Mouse (Mus musculus) adrenal gland, postnatal 4 days (tissue): Measurements from ENCODE around the gene Cfap43. TPM values are rescaled to one million over a fixed set of nuclear protein-coding genes. Genes with fewer than 3 reads are reported as not detected.

Experiments used
- DNase-seq, 2 experiments: peaks; one replicate each; pipeline ENCODE4 v3.0.0; 2021 to 2022; ENCODE audit warnings: low spot score in 2 of 2, mixed read lengths in 2 of 2
- total RNA-seq, 2 experiments: library from RNA; stranded (reverse); gene quantifications; 2 replicates each; pipeline ENCODE4 v1.2.3; 2021

Cfap43 gene
- total RNA-seq, 2 experiments from 2014 or later: 0.22 to 0.31 TPM

DNA sequence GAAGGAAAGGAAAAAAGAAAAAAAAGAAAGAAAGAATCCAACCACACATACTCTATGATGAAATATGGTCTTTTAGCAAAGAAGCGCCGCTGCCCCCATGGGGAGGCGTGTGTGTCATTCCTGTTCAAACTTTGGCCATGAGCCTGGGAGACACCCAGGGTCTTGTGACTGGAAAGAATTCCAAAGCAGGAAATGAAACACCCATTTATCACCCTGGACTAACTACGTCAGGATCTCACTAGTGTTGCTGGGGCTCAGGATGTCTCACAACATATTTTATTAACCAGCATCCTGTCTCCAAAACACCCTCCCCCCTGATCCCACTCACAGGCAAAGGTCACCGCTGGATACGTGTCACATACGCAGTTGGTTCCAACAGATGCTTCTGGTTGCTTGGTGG lies 32.5 kb downstream of the Cfap43 start:
- no peak for DNase-seq

DNA sequence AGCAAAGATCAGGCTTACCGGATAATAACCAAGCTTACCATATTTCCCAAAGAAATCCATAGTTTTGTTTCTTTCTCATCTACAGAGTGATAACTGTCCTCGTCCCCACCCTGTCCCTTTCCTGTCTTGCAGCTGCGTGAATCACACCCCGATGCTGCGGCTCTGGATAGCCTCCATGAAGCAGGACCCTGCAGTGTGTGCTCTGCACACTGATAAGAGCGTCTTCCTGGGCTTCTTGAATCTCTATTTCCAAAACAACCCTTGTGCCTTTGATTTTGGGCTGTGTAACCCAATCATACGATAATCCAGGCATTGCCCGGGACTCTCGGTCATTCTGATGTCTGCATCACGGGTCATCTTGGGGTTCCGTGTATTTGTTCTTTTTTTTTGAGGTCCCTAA lies 33.2 kb downstream of the Cfap43 start:
- no peak for DNase-seq

DNA sequence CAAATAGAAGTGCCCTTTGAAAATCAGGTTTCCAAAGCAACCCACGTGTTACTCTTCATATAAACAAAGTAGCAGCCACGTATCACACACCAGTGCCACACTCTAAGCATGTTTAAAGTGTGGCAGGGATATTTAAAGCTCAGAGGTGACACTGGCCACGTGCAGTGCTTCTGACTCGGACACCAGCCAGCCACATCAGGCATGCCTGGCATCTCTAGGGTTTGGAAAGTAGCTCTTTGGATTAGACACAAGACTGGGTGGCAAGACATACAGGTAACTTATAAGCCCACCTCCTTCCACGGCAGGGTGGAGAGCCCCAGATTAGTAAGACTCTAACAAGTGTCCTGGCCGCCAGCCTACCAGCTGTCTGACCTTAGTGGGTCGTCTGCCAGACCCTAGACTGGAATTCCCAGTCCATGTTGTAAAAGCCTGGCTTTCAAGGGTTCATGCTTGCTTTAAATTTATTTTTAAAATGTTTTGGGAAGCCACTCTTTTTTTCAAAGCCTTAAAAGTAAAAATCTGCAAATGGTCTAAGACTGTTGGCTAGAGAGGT lies 33.8 kb downstream of the Cfap43 start:
- DNase-seq: no peak

DNA sequence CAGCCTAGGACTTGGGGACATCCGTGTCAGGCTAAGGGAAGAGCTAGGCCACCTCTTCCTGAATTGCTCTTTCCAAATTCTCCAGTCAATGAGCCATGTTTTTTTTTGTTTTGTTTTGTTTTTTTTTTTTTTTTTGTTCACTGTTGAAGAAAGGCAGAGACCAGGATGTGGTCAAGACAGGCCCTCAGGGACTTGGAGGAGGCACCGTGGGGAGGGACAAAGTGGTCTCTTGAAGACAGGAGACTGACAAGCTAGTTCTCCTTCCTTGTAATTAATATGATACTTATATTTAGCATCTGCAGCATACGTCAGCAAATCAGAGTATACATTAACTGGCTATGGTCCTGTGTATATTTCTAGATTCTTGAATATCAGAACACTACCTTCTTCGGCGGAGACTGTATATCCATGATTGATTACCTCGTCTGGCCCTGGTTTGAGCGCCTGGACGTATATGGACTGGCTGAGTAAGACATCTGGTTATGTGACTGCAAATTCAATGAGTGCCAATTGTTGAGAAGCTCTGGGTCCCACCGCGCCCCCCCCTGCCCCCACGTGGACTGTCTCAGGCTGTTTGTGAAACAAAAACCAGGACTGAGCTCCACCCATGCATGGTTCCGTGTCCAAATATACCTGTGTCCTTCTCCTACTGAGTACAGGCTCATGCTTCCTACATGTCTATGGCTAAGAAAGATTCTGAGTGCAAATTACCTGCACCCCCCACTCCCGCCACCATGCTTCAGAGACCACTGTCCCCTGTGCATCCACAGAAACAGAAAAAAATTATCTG lies 34.6 kb downstream of the Cfap43 start:
- no peak for DNase-seq

DNA sequence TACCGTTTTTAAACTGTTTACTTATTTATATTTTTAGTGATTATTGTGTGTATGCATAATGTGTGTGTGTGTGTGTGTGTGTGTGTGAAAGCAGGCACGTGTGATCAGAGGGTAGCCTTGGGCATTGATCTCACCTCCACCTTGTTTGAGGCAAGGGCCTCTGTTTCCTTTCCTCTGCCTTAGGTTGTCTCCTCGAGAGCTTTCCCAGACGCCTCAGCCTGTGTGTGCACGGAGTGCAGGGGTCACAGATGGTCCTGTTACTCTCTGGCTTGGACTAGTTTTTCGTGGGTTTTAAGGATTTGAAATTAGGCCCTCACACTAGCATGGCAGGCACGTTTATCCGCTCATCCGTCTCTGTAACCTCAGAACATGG lies 36.2 kb downstream of the Cfap43 start:
- DNase-seq: no peak

DNA sequence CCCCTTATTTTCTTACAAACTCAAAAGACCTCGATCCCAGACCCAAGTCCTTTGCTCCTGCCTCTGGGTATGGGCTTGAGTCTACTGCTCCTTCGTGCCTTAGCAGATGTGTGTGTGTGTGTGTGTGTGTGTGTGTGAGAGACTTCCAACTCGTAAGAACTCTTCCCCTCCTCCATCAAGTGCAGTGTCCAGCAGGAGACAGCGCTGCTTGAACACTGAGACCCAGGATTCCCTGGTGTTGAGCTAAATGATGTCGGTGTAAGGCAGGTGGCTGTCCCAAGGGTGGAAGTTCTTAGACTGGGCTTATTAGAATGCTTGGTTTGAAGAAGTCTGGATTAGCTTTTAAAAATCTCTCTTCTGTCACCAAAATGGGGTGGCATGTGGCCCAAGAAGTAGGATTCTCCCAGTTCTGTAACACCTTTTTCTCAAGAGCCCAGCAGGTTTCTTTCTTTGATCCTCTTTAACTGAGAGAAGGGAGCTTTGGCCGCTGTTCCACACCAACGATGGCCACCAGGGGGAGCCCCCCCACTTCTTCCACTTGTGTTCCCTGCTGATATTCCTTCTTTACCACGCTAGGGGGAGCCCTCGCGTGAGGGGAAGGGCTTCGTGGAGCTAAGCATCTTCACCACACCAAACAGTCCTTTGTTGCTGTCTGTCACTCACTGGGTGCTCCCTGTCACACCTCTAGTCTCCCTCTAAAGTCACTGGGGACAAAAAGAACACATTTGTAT lies 36.8 kb downstream of the Cfap43 start:
- peak; percentile 57 to 60 for DNase-seq

DNA sequence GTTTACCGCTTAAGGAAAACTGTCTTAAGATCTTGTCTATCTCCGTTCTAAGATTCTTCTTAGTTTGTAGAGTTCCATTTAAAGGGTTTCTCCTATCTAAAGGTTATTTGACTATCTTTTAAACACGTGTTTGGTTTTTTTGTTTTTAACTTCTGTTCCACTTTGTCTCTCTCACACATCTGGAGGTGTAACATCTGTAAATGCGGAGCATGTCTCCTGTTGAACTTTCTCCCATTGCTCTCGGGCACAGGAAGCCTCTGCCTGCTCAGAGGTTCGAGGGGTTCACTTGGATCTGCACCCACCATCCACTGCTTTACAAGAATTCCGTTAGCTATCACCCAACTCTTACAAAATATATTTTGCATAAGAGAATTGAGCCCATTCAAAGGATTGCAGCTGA lies 37.5 kb downstream of the Cfap43 start:
- no peak for DNase-seq

DNA sequence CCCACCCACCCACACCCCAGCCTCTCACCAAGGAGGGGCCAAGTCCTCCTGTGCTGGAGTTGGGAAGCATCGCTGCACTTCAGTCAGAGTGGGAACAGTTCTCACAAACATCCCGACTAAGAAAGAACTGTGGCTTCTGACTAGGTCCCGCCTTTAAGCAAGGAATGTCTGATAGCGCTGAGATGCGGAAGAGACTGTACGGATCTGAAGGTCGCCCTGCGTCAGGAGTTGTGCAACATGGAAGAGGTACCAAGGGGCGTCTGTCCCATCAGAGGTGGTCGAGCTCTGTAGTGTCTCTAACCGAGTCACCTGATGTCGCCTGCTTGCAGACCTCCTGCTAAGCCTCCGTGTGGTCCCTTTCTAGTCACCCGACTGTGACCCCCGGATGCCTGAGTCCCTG lies 42.8 kb downstream of the Cfap43 start:
- no peak for DNase-seq

DNA sequence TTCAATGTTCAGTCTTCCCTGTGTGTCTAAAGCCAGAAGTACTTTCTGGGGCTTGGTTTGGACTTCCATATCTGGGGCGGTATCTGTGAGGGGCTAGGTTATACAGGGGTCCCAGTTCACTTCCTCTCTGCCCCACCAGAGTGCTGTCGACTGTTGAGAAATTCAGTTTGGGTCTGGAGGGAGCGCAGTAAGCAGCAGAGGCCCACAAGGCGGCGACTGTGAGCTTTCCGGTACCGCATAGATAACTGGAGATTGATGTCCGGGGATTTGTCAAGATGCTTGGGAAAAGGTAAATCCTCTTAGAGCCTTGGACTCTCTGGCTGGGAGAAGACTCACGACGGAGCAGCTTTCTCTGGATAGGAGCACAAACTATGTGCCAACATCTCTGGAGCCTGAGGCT lies 47.6 kb downstream of the Cfap43 start:
- DNase-seq: no peak

DNA sequence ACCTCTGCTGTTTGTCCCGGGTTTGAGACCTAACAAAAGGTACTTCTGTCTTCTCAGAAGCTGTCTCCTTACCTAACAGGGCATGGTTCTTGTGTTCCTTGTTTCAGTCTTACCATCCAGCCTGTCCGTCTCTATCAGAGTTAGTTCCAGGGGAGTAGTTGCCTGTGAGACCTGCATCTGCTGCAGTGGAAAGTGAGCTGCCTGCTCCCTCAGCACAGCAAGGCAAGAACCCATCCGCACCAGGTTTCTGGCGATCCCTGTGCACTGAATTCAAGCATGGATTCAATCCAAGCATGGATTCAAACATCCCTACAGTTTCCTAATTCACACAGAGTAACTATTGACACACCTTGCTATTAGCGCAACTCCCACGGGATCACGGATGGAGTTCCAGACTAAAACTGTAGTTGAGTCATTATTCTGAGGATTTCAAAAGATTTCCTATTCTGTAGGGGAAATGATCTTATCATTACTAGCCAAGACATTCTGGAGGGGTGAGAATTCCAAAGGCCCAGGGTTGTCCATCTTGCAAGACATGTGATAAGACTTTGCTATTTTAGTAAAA lies 48.9 kb downstream of the Cfap43 start:
- DNase-seq: no peak

DNA sequence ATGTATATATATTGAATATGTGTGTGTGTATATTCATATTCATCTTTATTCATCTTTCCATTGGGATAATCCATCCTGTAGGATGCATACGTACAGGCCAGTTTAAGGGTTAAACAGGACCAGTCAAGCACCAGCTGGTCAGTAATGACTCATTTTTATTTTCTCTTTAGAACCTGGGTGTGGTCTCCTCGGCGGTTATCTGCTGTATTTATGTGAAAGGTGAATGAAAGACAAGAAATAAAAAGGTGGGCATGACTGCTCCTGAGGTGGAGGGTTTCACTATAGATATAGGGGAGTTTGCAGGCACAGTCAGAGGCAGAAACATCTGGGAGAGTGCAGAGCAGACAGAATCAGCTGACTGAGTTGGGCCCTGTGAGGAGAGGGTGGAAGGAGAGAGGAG lies 49.6 kb downstream of the Cfap43 start:
- DNase-seq: no peak

DNA sequence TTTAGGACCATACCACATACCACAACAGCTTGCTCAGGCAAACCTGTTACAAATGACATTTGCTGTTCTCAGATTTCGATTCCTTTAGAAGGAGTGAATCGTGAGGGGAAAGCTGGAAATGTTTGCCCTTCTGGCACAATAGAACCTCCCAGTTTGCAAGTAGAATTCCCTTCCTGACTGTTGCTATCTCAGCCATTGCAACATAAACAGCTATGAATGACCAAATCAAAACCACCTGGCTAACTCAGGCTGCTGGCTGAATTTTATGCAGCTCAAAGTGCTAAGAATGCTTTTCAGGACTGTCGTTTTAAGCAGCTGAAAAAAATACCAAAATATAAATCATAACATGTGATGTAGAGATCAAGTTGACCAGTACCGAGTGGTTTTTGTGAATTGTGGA lies 50.1 kb downstream of the Cfap43 start:
- no peak for DNase-seq

DNA sequence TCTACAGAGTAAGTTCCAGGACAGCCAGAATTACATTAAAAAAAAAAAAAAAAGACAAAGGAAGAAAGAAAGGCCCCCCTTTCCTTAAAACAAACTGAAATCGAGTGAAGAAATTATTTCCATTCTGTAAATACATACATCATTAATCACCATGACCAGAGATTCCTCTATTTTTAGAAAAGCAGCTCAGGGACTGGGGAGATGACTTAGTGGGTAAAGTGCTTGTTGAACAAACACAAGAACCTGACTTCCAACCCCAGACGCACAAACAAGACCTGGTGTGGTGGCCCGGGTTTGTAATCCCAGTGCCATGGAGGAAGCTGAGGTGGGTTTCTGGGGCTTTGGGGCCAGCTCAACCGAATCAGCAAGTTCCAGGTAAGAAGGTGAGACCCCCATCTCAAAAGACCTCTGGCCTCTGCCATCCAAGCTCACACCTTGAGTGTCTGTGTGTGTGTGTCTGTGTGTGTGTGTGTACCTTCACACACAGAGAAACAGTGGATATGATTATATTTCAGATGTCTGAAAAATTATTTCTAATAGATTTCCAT lies 51.4 kb downstream of the Cfap43 start:
- DNase-seq: no peak

DNA sequence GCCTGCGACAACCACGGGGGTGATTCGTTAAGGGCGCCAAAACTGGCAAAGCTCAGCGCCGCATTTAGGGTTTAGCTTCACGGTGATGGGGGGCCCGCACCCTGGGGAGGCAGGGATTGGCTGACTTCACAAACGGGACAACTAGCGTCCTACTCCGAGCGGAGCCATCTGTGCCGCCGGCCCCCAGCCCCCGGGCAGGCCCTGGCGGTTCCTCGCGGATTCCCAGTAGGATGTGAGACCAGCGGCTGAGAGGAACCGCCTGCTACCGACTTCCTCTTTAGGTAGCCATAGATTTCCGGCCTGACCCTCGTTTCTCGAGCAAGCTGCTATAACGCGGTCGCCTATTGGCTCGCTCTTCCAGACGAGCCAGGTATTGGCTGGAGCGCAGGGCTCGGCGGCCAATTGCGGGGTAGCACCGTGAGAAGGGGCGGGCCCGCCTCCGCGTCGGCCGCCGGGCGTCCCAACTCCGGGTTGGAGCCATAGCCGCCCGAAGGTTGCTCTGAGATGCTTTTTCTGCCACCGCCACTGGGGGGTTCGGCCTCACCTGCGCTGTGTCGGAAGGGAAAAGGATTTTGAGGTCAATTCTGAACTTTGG lies 53.6 kb downstream of the Cfap43 start, which contains the start of gene Gsto2:
Gene Gsto2 (plus strand): TSS at position 182 of the 595 bp plus-strand sequence.
- peak; percentile 82 for DNase-seq

DNA sequence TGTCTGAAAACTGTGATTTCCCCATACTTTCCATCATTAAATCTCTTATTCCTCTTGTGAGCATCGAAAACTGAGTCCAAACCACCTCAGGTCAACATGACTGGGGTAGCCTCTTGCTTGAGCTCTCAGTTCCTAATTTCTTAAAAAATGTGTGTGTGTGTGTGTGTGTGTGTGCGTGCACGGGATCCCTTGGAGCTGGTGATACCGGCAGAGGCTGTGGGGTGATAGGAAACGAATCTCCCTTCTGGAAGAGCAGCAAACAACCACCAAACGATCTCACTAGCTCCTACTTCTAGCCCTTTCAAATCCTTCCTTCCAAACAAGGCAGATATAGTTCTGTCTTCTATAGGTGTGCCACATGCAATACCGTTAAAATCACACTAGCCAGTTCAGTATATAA lies 54.4 kb downstream of the Cfap43 start:
- no peak for DNase-seq

DNA sequence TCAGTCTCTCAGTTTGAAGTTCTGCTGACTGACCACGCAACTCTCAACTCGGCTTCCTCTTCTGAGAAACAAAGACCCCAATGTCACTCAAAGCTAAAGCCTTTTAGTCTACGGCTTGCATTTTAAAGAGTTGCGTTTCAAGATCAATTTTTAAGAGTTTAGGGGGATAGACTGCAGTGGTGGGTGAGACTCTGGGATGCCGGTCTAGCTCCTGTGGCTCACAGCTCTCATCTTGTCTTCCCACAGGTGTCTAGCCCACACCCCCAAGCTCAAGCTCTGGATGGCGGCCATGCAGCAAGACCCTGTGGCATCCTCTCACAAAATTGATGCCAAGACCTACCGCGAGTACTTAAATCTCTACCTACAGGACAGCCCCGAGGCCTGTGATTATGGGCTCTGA lies 55.0 kb downstream of the Cfap43 start:
- DNase-seq: no peak

DNA sequence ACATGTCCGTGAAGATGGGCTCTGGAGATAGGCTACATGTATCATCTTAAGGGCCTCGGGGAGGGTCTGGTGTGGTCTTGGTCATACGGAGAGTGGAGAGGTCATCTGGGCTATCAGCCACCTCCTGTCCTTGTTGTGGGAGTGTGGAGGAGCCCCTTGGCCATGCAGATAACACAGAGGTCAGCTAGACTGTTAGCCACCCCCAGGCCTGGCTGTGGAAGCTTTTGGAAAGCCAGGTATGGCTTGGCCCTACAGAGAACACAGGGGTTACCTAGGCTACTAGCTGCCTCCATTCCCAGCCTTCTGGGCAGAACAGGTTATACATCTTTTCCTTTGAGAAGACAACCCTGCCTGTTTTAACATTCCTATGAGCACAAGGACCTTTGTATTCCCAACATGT lies 56.5 kb downstream of the Cfap43 start:
- no peak for DNase-seq

DNA sequence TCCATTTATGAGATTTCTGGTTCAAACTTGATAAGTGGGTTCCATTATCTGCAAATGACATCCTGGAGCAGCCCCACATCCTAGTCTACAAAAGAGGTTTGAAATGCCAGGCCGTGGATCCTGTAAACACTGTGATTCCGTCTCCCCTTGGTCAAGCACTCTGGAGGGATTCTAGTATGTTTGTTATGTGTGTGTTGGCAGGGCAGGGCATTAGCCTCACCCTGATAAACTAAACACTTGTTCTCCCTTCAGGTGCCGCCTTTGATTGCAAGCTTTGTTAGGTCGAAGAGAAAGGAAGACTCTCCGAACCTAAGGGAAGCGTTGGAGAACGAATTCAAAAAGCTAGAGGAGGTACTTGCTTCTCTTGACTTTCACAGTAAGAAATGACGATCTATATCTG lies 59.9 kb downstream of the Cfap43 start:
- no peak for DNase-seq

DNA sequence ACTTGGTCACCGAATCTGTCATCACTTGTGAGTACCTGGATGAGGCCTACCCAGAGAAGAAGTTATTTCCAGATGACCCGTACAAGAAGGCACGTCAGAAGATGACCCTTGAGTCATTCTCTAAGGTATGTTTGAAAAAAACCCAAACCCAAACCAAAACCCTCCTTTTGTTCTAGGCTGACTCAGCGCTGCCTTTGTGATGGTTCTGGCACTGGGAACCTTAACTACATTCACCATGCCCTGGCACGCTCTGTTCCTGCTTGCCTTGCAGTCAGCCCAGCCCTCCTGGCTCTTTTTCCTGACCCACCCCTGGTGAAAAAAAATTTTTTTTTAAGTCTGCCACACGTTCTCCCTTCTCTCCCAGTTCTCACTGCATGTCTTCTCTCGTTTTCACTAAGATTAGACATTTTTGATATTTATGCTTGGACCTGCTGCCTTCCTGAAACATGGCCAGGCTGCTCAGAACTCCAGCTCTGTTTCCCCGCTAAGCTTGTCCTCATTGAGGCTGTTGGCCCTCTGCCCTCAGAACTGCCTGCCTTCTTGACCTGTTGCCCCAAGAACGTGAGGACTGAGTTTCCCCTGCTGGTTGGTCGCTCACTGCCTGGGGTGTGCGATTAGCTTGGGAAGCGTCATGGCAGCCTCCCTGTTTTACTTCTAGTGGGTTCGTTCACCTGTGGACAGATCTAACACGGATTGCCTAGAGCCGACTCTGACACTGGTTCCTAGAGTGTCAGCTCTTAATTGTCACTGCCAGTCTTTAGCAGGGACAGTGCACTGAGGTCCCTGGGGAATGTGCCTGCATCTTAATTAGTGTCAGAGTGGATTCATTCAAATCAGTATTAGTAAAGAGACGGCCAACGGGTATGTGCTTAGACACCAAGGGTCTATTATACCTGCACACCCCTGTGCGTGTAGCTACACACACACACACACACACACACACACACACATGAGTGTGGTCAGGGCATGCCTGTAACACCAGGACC lies 60.8 kb downstream of the Cfap43 start:
- DNase-seq: no peak
